Mouse (Mus musculus): ENCODE measurements around the gene Ptprcap. TPM values are rescaled to one million over a fixed set of nuclear protein-coding genes. Genes with fewer than 3 reads are reported as not detected.
A peak's percentile ranks its signal among the peaks of the same experiment; 100 is the strongest.

Gene Ptprcap
- polyA plus RNA-seq, 1 experiment from 2014 or later: 1.1 TPM

DNA sequence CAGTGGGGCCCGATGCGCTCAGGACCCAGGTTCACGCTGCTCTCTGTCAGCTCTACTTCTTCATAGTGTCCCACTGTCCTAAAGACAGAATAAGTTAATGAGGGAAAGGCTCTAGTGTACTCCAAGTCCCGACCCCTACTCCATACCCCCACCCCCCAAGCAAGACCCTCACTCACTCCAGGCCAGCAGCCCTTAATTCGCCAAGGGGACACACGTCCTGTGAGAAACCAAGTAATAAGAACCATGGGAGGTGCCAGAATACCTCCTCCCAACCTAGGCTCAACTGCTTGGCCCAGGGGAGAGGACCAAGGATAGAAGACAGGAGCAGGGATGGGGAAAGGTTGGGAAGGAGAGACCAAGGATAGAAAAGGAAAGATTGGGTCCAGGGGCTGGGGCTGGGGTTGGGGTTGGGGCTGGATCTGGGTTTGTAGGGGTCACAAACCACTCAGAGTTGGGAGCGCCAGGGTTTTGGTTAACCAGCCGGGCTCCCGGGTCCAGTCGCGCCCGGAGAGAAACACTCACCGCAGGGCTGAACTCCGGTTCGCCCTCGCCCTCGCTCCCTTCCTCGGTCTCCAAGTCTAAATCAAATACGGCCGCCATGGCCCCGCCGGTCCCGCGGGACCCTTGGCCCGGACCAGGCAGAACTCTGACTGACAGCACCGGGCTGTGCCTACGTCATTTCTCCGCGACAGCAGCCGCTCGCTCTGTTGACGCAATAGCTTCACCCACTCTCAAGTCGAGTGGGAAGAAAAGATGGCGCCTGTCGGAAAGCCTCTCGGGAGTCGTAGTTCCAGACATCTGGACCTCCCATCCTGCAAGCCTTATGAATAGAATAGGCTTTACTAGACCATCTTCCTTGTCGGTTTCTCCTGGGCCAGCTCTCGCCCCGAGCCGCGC, 9.5 kb downstream of the Ptprcap start, which contains the start of gene Rps6kb2:
TSS of gene Rps6kb2 (minus strand) at position 709 of the 897 bp plus-strand sequence.
- H3K4me1 ChIP-seq (ENCODE audit: insufficient read depth, low read length): peaks cover 10% of the 10 kb centered on the region

DNA sequence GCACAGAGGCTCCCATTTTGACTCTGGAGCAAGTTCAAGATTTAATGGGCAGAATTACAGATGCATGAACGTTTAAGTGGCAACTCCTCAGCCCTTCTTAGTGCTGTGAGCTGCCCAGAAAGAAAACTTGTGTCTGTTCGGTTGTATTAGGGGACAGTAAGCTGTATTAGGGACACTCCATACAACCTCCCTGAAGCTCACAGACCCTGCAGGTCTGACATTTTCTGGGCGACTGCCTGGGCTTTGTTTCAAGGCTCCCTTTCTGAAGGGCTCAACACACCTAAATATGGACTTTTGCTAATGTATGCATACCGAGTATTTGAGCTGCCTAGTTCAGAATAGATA, 10.1 kb downstream of the Ptprcap start:
- H3K27me3 ChIP-seq (ENCODE audit: insufficient read depth, low read length): no peaks in the 10 kb centered on the region
- no peaks in the 10 kb centered on the region for H3K9me3 ChIP-seq (ENCODE audit: low read length)
- peaks cover 10% of the 10 kb centered on the region for H3K4me1 ChIP-seq (ENCODE audit: insufficient read depth, low read length)
- H3K36me3 ChIP-seq (ENCODE audit: insufficient read depth, low read length): peaks cover 22% of the 10 kb centered on the region
- H3K4me3 ChIP-seq (ENCODE audit: low read length): peak overlapping the region; percentile 73
- 35% methylated on average over 4 of the region's 4 CpGs for WGBS
- H3K9ac ChIP-seq (replicated peaks; ENCODE audit: low read length): peak overlapping the region; percentile 67
- peak overlapping the region; percentile 54; the same call in 1 of the 2 replicates for H3K27ac ChIP-seq (ENCODE audit: low read length)
- ATAC-seq (ENCODE audit: low FRiP score, low TSS enrichment): 0 out of 2 replicates have a peak, but pooled peaks have one; percentile 21
- H3K4me2 ChIP-seq (replicated peaks; ENCODE audit: low read depth, low read length): peak overlapping the region; percentile 92

More for the DNA sequence above, 9.5 kb downstream of the Ptprcap start, which contains the start of gene Rps6kb2:
- Histone ChIP-seq H3K9me3 (ENCODE audit: low read length) (no peaks in the 10 kb centered on the region), H3K4me2 (replicated peaks; ENCODE audit: low read depth, low read length) (peak within 1 kb of the TSS; percentile 92), H3K4me3 (ENCODE audit: low read length) (peak within 1 kb of the TSS; percentile 73), H3K36me3 (ENCODE audit: insufficient read depth, low read length) (peaks cover 28% of the 10 kb centered on the region), H3K27ac (ENCODE audit: low read length) (peak within 1 kb of the TSS; percentile 54; the same call in 1 of the 2 replicates), H3K27me3 (ENCODE audit: insufficient read depth, low read length) (no peaks in the 10 kb centered on the region), H3K9ac (replicated peaks; ENCODE audit: low read length) (peak within 1 kb of the TSS; percentile 80)
- 5% methylated on average over 42 of the region's 42 CpGs for WGBS
- peak; percentile 85 for ATAC-seq (ENCODE audit: low FRiP score, low TSS enrichment)

DNA sequence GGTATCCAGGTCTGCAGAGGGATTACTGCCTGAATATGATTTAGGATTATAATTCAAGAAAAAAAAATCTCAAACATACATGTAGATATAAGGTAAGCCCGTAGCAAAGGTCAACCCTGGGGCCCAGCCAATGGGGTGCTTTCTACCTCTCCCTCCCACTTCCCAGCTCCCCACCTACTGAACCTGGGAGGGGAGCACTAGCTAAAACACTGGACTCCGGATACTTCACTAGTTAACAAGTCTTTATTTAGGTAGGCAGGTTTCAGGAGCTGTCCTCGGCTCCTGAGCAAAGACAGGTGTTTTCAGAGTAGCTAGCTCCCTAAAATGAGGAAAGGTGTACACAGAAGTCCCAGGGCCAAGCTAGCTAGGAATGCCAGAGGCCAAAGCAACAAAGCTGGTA, 10.7 kb downstream of the Ptprcap start:
- peaks cover 16% of the 10 kb centered on the region for H3K36me3 ChIP-seq (ENCODE audit: insufficient read depth, low read length)
- H3K9me3 ChIP-seq (ENCODE audit: low read length): no peaks in the 10 kb centered on the region
- no peak overlapping the region for H3K9ac ChIP-seq (replicated peaks; ENCODE audit: low read length)
- no peak for ATAC-seq (ENCODE audit: low FRiP score, low TSS enrichment)
- 76% methylated on average over 3 of the region's 3 CpGs for WGBS
- no peak overlapping the region for H3K27ac ChIP-seq (ENCODE audit: low read length)
- H3K27me3 ChIP-seq (ENCODE audit: insufficient read depth, low read length): no peaks in the 10 kb centered on the region
- peaks cover 10% of the 10 kb centered on the region for H3K4me1 ChIP-seq (ENCODE audit: insufficient read depth, low read length)
- H3K4me3 ChIP-seq (ENCODE audit: low read length): no peak overlapping the region
- no peak overlapping the region for H3K4me2 ChIP-seq (replicated peaks; ENCODE audit: low read depth, low read length)

DNA sequence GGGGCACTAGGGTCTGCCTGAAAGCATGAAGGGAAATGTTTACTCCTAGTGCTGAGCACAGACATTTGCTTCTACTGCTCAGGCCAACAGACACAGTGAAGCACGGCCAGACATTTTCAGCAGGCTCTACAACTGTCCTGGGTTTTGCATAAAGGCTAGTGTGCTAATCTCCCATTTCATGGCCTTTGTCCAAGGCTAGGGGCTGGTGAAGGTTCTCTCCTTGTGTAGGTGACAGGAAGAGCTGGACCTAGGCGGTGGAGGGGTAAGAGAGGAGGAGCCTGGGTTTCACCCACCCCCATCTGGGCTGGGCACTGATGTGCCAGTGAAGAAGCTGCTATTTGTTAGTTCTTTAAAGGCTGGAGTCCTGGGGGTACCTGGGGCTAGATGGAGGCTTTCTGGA, 11.3 kb downstream of the Ptprcap start:
- no peak overlapping the region for H3K4me2 ChIP-seq (replicated peaks; ENCODE audit: low read depth, low read length)
- WGBS: 84% methylated on average over 2 of the region's 2 CpGs
- H3K36me3 ChIP-seq (ENCODE audit: insufficient read depth, low read length): peaks cover 10% of the 10 kb centered on the region
- no peak overlapping the region for H3K4me3 ChIP-seq (ENCODE audit: low read length)
- no peak for ATAC-seq (ENCODE audit: low FRiP score, low TSS enrichment)
- no peaks in the 10 kb centered on the region for H3K27me3 ChIP-seq (ENCODE audit: insufficient read depth, low read length)
- H3K9ac ChIP-seq (replicated peaks; ENCODE audit: low read length): no peak overlapping the region
- H3K4me1 ChIP-seq (ENCODE audit: insufficient read depth, low read length): peaks cover 11% of the 10 kb centered on the region
- H3K27ac ChIP-seq (ENCODE audit: low read length): no peak overlapping the region; the same call in 1 of the 2 replicates
- H3K9me3 ChIP-seq (ENCODE audit: low read length): no peaks in the 10 kb centered on the region

DNA sequence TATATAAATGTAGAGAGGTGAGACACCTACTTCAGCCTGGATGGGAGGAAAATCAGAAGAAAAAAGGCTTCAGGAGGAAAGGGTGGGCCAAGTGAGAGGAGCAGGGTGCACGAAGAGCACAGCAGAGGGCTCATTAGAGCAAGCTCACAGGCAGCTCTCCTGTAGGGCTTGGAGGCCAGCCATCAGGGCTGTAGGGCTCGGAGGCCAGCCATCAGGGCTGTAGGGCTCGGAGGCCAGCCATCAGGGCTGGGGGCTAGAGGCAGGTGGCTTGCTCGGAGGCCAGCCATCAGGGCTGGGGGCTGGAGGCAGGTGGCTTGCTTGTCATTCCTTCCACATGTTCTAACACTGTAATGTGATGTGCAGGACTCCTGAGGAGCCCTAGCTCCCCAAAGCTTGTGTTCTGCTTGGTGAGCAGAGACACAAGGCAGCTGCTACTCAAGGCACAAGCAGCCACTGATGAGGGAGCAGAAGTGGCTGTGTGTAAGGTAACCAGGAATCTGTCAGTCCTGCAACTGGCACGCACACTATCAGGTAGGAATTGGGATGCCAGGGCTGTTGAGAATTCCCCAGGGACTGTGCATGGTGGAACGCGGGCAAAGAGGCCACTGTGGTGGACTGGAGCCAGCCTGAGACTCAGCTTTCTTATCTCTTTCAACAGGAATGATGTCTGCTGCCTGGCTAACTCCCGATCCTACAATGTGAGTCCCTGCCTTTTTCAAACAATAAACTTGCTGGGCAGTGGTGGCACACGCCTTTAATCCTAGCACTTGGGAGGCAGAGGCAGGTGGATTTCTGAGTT, 13.5 kb downstream of the Ptprcap start:
- Histone ChIP-seq H3K27me3 (ENCODE audit: insufficient read depth, low read length) (no peaks in the 10 kb centered on the region), H3K36me3 (ENCODE audit: insufficient read depth, low read length) (no peaks in the 10 kb centered on the region), H3K4me1 (ENCODE audit: insufficient read depth, low read length) (peaks cover 27% of the 10 kb centered on the region), H3K9me3 (ENCODE audit: low read length) (no peaks in the 10 kb centered on the region), H3K27ac (ENCODE audit: low read length) (no peak overlapping the region), H3K4me2 (replicated peaks; ENCODE audit: low read depth, low read length) (no peak overlapping the region), H3K4me3 (ENCODE audit: low read length) (no peak overlapping the region), H3K9ac (replicated peaks; ENCODE audit: low read length) (no peak overlapping the region)
- WGBS: 78% methylated on average over 9 of the region's 9 CpGs
- no peak for ATAC-seq (ENCODE audit: low FRiP score, low TSS enrichment)

DNA sequence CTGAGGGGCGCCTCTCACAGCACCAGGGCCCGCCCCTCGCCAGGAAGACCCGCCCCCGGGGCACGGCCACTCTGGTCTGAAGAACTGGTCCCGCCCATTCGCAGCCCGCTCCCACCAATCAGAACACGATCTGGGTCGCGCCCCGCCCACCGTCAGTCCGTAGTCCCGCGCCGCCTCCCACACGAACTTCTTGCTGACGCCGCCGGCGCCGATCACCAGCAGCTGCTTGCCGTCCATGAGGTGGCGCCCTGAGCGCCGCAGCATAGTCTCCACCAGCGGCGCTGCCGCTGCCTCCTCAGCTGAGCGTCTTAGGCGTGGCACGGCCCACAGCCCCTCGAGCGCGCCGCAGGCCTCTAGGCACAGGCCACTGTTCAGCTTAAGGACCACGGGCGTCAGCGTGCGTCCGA, 16.0 kb downstream of the Ptprcap start:
- WGBS: under 1% methylated on average over 43 of the region's 43 CpGs
- peaks cover 29% of the 10 kb centered on the region for H3K4me1 ChIP-seq (ENCODE audit: insufficient read depth, low read length)
- H3K27ac ChIP-seq (ENCODE audit: low read length): peak overlapping the region; percentile 74
- H3K9ac ChIP-seq (replicated peaks; ENCODE audit: low read length): peak overlapping the region; percentile 88
- no peaks in the 10 kb centered on the region for H3K9me3 ChIP-seq (ENCODE audit: low read length)
- no peaks in the 10 kb centered on the region for H3K36me3 ChIP-seq (ENCODE audit: insufficient read depth, low read length)
- peak; percentile 96 for ATAC-seq (ENCODE audit: low FRiP score, low TSS enrichment)
- H3K27me3 ChIP-seq (ENCODE audit: insufficient read depth, low read length): no peaks in the 10 kb centered on the region
- H3K4me3 ChIP-seq (ENCODE audit: low read length): peak overlapping the region; percentile 50
- peak overlapping the region; percentile 85 for H3K4me2 ChIP-seq (replicated peaks; ENCODE audit: low read depth, low read length)

DNA sequence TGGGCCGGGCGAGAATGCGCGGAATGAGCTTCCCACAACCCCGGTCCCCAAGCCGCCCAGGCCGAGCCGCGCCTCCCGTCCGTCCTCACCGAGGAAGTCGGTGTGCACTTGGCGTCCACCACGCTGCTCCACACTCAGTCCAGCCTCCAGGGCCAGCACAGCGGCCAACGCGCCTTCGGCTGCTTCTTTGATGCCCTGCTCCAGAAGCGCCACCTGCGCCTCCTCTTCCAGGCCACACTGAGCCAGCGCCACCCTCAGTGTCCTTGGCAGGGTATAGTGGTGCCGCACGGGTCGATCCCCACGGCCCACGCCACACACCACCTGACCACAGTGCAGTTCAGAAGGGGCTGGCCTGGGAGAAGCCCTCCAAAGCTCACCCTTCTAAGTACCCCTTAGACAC, 16.4 kb downstream of the Ptprcap start:
- peak; percentile 58 for ATAC-seq (ENCODE audit: low FRiP score, low TSS enrichment)
- Histone ChIP-seq H3K27me3 (ENCODE audit: insufficient read depth, low read length) (no peaks in the 10 kb centered on the region), H3K9me3 (ENCODE audit: low read length) (no peaks in the 10 kb centered on the region), H3K9ac (replicated peaks; ENCODE audit: low read length) (peak overlapping the region; percentile 88), H3K27ac (ENCODE audit: low read length) (peak overlapping the region; percentile 74), H3K4me2 (replicated peaks; ENCODE audit: low read depth, low read length) (peak overlapping the region; percentile 85), H3K4me1 (ENCODE audit: insufficient read depth, low read length) (peaks cover 29% of the 10 kb centered on the region), H3K4me3 (ENCODE audit: low read length) (peak overlapping the region; percentile 50), H3K36me3 (ENCODE audit: insufficient read depth, low read length) (no peaks in the 10 kb centered on the region)
- WGBS: 3% methylated on average over 27 of the region's 27 CpGs

DNA sequence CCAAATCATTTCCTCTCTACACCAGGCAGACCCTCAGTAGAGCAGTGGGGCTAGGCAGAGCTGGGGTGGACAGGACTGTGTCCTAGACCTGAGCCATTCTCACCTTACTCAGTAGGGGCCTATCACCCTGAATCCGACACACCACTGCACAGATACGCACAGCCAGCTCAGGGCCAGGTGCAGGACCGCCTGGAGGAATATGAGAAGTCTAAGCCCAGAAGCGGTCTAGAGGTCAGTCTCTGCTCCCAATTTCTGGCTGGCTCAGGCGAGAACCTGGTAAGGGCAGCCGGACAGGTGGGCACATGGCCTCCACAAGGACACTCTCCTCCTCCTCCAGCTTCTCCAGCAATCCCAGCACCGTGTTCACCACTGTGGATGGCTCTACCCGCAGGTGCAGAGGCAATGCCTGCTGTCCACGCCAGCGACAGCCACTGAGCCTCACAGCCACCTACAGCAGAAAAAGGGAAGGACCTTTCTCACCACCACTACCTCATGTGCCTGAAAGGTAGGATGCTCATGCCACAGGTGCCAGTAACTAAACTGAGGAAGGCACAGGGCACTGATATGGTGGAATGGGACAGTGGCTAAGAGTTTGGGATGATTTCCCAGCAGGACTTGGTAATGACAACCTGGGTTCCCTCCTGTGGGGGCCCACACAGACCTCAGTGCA, 17.5 kb downstream of the Ptprcap start:
- H3K4me1 ChIP-seq (ENCODE audit: insufficient read depth, low read length): peaks cover 38% of the 10 kb centered on the region
- no peak for ATAC-seq (ENCODE audit: low FRiP score, low TSS enrichment)
- H3K27ac ChIP-seq (ENCODE audit: low read length): no peak overlapping the region
- H3K9ac ChIP-seq (replicated peaks; ENCODE audit: low read length): peak overlapping the region; percentile 88; the same call in 1 of the 2 replicates
- H3K36me3 ChIP-seq (ENCODE audit: insufficient read depth, low read length): no peaks in the 10 kb centered on the region
- H3K4me2 ChIP-seq (replicated peaks; ENCODE audit: low read depth, low read length): no peak overlapping the region
- H3K4me3 ChIP-seq (ENCODE audit: low read length): no peak overlapping the region
- H3K27me3 ChIP-seq (ENCODE audit: insufficient read depth, low read length): no peaks in the 10 kb centered on the region
- no peaks in the 10 kb centered on the region for H3K9me3 ChIP-seq (ENCODE audit: low read length)
- 79% methylated on average over 10 of the region's 10 CpGs for WGBS
